Mouse (Mus musculus): ENCODE data around the gene Myo18b. TPM values are rescaled to one million over a fixed set of nuclear protein-coding genes. Genes with fewer than 3 reads are reported as not detected.

The Myo18b gene
- polyA plus RNA-seq, 1 experiment from 2014 or later: 9.4 TPM

- no peak for DNase-seq (ENCODE audit: low spot score)
Measured at GRCm38 (mm10) chr5:112815051-112815450, 81.1 kb downstream of the Myo18b start.

DNA sequence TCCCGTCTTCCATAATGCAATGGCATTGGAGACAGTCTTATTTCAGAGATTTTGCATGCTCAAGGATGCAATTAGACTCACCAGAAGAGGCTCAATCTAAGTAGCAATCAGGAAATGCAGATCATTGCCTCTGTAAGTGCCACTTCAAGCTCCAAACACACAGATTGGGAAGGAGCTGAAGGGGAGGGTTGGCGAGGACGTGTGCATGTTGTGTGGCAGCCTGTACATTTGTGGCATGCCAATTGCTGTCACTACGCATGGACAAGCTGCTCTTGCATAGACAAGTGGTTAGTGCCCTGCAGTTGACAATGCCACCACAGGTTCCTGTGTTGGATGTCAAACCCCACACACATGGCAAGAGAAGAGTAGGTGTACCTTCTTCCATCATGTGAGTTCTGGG is 88.5 kb downstream of the Myo18b start:
- no peak for ATAC-seq (ENCODE audit: low read depth)
- Histone ChIP-seq H3K4me3 (ENCODE audit: low read depth, low read length) (no peak overlapping the region), H3K27ac (replicated peaks; ENCODE audit: low read depth, low read length) (no peak overlapping the region), H3K27me3 (replicated peaks; ENCODE audit: control insufficient read depth, insufficient read depth, low read length) (no peaks in the 10 kb centered on the region), H3K9me3 (ENCODE audit: control insufficient read depth, low read length) (no peaks in the 10 kb centered on the region), H3K4me1 (ENCODE audit: control insufficient read depth, insufficient read depth, low read length) (no peaks in the 10 kb centered on the region), H3K4me2 (ENCODE audit: low read depth, low read length) (no peak overlapping the region), H3K36me3 (ENCODE audit: control insufficient read depth, insufficient read depth, low read length) (no peaks in the 10 kb centered on the region), H3K9ac (ENCODE audit: low read depth, low read length) (no peak overlapping the region)
- WGBS: 90% methylated on average over 4 of the region's 4 CpGs
- DNase-seq (ENCODE audit: low spot score): no peak

More at GRCm38 (mm10) chr5:112815051-112815450, 81.1 kb downstream of the Myo18b start:
- no peaks in the 10 kb centered on the region for H3K36me3 ChIP-seq (ENCODE audit: control insufficient read depth, insufficient read depth, low read length)
- no peak overlapping the region for H3K4me2 ChIP-seq (ENCODE audit: low read depth, low read length)
- no peaks in the 10 kb centered on the region for H3K27me3 ChIP-seq (replicated peaks; ENCODE audit: control insufficient read depth, insufficient read depth, low read length)
- 66% methylated on average over 7 of the region's 7 CpGs for WGBS
- H3K9ac ChIP-seq (ENCODE audit: low read depth, low read length): no peak overlapping the region
- H3K27ac ChIP-seq (replicated peaks; ENCODE audit: low read depth, low read length): no peak overlapping the region
- no peaks in the 10 kb centered on the region for H3K4me1 ChIP-seq (ENCODE audit: control insufficient read depth, insufficient read depth, low read length)
- no peaks in the 10 kb centered on the region for H3K9me3 ChIP-seq (ENCODE audit: control insufficient read depth, low read length)
- no peak overlapping the region for H3K4me3 ChIP-seq (ENCODE audit: low read depth, low read length)
- no peak for ATAC-seq (ENCODE audit: low read depth)

DNA sequence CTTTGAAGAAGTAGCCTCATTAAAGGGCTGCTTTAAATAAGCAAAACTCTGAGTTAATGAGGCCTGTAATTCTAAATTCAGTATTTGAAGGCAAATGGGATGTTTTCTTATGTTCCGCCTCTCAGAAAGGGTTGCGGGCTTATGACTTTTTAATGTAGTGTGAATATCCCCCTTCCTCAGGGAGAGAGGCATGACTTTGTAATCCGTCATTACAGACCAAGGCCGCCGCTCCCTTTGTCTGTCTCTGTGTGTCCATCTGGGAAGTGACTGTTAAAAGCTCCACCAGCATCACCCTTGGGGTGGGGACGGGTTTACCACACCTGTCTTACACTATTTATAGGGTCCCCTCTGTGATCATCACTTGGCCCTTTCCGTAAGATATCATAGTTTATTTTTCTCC is 100.1 kb downstream of the Myo18b start:
- no peak overlapping the region for H3K27ac ChIP-seq (replicated peaks; ENCODE audit: low read depth, low read length)
- WGBS: 82% methylated on average over 7 of the region's 7 CpGs
- ATAC-seq (ENCODE audit: low read depth) (no peak), DNase-seq (ENCODE audit: low spot score) (no peak)
- H3K4me3 ChIP-seq (ENCODE audit: low read depth, low read length): no peak overlapping the region
- no peaks in the 10 kb centered on the region for H3K9me3 ChIP-seq (ENCODE audit: control insufficient read depth, low read length)
- no peaks in the 10 kb centered on the region for H3K27me3 ChIP-seq (replicated peaks; ENCODE audit: control insufficient read depth, insufficient read depth, low read length)
- no peak overlapping the region for H3K4me2 ChIP-seq (ENCODE audit: low read depth, low read length)
- H3K9ac ChIP-seq (ENCODE audit: low read depth, low read length): no peak overlapping the region
- H3K36me3 ChIP-seq (ENCODE audit: control insufficient read depth, insufficient read depth, low read length): no peaks in the 10 kb centered on the region
- no peaks in the 10 kb centered on the region for H3K4me1 ChIP-seq (ENCODE audit: control insufficient read depth, insufficient read depth, low read length)

- Histone ChIP-seq H3K36me3 (ENCODE audit: control insufficient read depth, insufficient read depth, low read length) (no peaks in the 10 kb centered on the region), H3K9me3 (ENCODE audit: control insufficient read depth, low read length) (no peaks in the 10 kb centered on the region), H3K4me2 (ENCODE audit: low read depth, low read length) (no peak overlapping the region), H3K9ac (ENCODE audit: low read depth, low read length) (no peak overlapping the region), H3K27ac (replicated peaks; ENCODE audit: low read depth, low read length) (no peak overlapping the region), H3K4me3 (ENCODE audit: low read depth, low read length) (no peak overlapping the region), H3K4me1 (ENCODE audit: control insufficient read depth, insufficient read depth, low read length) (no peaks in the 10 kb centered on the region), H3K27me3 (replicated peaks; ENCODE audit: control insufficient read depth, insufficient read depth, low read length) (no peaks in the 10 kb centered on the region)
- ATAC-seq (ENCODE audit: low read depth) (no peak), DNase-seq (ENCODE audit: low spot score) (no peak)
- 77% methylated on average over 14 of the region's 15 CpGs for WGBS
Measured at GRCm38 (mm10) chr5:112791792-112792780, 104.1 kb downstream of the Myo18b start.

GRCm38 (mm10) chr5:112790376-112791111 is 105.6 kb downstream of the Myo18b start:
- ATAC-seq (ENCODE audit: low read depth): no peak
- 77% methylated on average over 4 of the region's 4 CpGs for WGBS
- no peak for DNase-seq (ENCODE audit: low spot score)

DNA sequence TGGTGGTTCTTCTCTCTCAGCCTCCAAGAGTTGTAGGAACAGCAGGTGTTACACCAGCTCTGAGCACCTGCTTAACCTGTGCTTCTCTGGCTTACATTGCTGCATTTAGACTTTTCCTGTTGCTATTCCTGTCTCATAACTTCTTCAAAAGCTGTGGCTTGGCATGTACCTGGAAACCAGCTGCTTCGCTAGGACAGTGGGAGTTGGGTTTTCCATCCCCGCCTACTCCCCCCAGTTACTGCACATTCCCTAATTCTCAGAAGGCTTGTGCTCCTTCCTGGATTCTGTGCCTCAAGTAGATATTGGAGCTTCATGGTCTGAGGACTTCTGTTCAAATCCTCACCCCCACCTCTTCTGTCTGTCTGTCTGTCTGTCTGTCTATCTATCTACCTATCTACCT is 107.7 kb downstream of the Myo18b start:
- Histone ChIP-seq H3K4me2 (ENCODE audit: low read depth, low read length) (no peak overlapping the region), H3K27ac (replicated peaks; ENCODE audit: low read depth, low read length) (no peak overlapping the region), H3K4me3 (ENCODE audit: low read depth, low read length) (no peak overlapping the region), H3K9ac (ENCODE audit: low read depth, low read length) (no peak overlapping the region), H3K9me3 (ENCODE audit: control insufficient read depth, low read length) (no peaks in the 10 kb centered on the region), H3K36me3 (ENCODE audit: control insufficient read depth, insufficient read depth, low read length) (no peaks in the 10 kb centered on the region), H3K4me1 (ENCODE audit: control insufficient read depth, insufficient read depth, low read length) (no peaks in the 10 kb centered on the region), H3K27me3 (replicated peaks; ENCODE audit: control insufficient read depth, insufficient read depth, low read length) (no peaks in the 10 kb centered on the region)
- WGBS: 86% methylated on average over 2 of the region's 2 CpGs
- ATAC-seq (ENCODE audit: low read depth): no peak
- DNase-seq (ENCODE audit: low spot score): no peak

More at GRCm38 (mm10) chr5:112790376-112791111, 105.6 kb downstream of the Myo18b start:
- Histone ChIP-seq H3K27me3 (replicated peaks; ENCODE audit: control insufficient read depth, insufficient read depth, low read length) (no peaks in the 10 kb centered on the region), H3K4me2 (ENCODE audit: low read depth, low read length) (no peak overlapping the region), H3K27ac (replicated peaks; ENCODE audit: low read depth, low read length) (no peak overlapping the region), H3K36me3 (ENCODE audit: control insufficient read depth, insufficient read depth, low read length) (no peaks in the 10 kb centered on the region), H3K9me3 (ENCODE audit: control insufficient read depth, low read length) (no peaks in the 10 kb centered on the region), H3K4me3 (ENCODE audit: low read depth, low read length) (no peak overlapping the region), H3K9ac (ENCODE audit: low read depth, low read length) (no peak overlapping the region), H3K4me1 (ENCODE audit: control insufficient read depth, insufficient read depth, low read length) (no peaks in the 10 kb centered on the region)

GRCm38 (mm10) chr5:112786788-112787187 is 109.4 kb downstream of the Myo18b start:
- WGBS: 76% methylated on average over 6 of the region's 6 CpGs
- Histone ChIP-seq H3K27me3 (replicated peaks; ENCODE audit: control insufficient read depth, insufficient read depth, low read length) (no peaks in the 10 kb centered on the region), H3K4me1 (ENCODE audit: control insufficient read depth, insufficient read depth, low read length) (no peaks in the 10 kb centered on the region), H3K9me3 (ENCODE audit: control insufficient read depth, low read length) (no peaks in the 10 kb centered on the region), H3K27ac (replicated peaks; ENCODE audit: low read depth, low read length) (no peak overlapping the region), H3K9ac (ENCODE audit: low read depth, low read length) (no peak overlapping the region), H3K4me2 (ENCODE audit: low read depth, low read length) (no peak overlapping the region), H3K4me3 (ENCODE audit: low read depth, low read length) (no peak overlapping the region), H3K36me3 (ENCODE audit: control insufficient read depth, insufficient read depth, low read length) (no peaks in the 10 kb centered on the region)
- ATAC-seq (ENCODE audit: low read depth) (no peak), DNase-seq (ENCODE audit: low spot score) (no peak)

- WGBS: 68% methylated on average over 8 of the region's 8 CpGs
- Histone ChIP-seq H3K27me3 (replicated peaks; ENCODE audit: control insufficient read depth, insufficient read depth, low read length) (no peaks in the 10 kb centered on the region), H3K4me1 (ENCODE audit: control insufficient read depth, insufficient read depth, low read length) (no peaks in the 10 kb centered on the region), H3K4me3 (ENCODE audit: low read depth, low read length) (no peak overlapping the region), H3K4me2 (ENCODE audit: low read depth, low read length) (no peak overlapping the region), H3K9ac (ENCODE audit: low read depth, low read length) (0 out of 2 replicates have a peak overlapping the region, but pooled peaks have one; percentile 5), H3K36me3 (ENCODE audit: control insufficient read depth, insufficient read depth, low read length) (no peaks in the 10 kb centered on the region), H3K27ac (replicated peaks; ENCODE audit: low read depth, low read length) (no peak overlapping the region), H3K9me3 (ENCODE audit: control insufficient read depth, low read length) (no peaks in the 10 kb centered on the region)
- DNase-seq (ENCODE audit: low spot score): no peak
- ATAC-seq (ENCODE audit: low read depth): no peak
Measured at GRCm38 (mm10) chr5:112786031-112786430, 110.1 kb downstream of the Myo18b start.
